Mouse (Mus musculus): ENCODE measurements around the gene Pla2g10.
"Not testable (repeated sequence)": the region's sequence is repeated elsewhere in the genome, so short reads cannot be mapped to it uniquely, and the experiment has no call there.

DNA sequence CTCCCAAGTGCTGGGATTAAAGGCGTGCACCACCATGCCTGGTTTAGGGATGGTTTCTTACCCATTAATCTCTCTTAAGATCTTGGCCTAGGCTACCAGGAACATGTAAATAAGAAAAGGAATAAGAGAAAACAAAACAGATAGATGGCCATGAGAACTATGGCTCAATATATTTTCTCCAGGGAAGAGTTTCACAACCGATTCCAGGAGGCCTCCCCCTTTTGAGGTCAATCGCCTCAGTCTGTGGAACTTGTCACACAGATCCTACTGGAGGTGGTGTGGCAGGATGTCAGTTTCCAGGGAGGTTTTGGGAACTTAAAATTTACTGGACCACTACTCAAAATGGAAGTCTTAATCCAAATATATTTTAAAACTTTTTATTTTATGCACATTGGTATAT, 43.9 kb upstream of the Pla2g10 start:
- TF ChIP-seq TAL1, GATA1 (IDR thresholded peaks at IDR 0.05; ENCODE audit: low read length): not testable (repeated sequence)
